Mouse (Mus musculus) T-helper 1 cell (primary cell): ENCODE measurements around the gene Ceacam19.

Experiments used
- in situ Hi-C: fragments of 300-600 bp; cut with MboI, MseI; formaldehyde crosslinking; loops from one replicate; pipeline ENCODE4 v1.15.1; 2025; ENCODE audit warnings: high pct_unique_total_duplicates

The Ceacam19 gene

GRCm38 (mm10) chr7:19887849-19888248 is at the start of gene Ceacam19:
TSS of gene Ceacam19 (minus strand) at chr7:19887965.
- in situ Hi-C loops: no loop called here

- in situ Hi-C loops: loop anchor here (25.0 kb wide), 1 partner anchor 925 kb away; the partner anchor contains the start of genes Foxa3, Irf2bp1 and Sympk
Measured at GRCm38 (mm10) chr7:19937229-19937821, 49.6 kb upstream of the Ceacam19 start.

GRCm38 (mm10) chr7:19935961-19936360 is 48.2 kb upstream of the Ceacam19 start:
- in situ Hi-C loops: loop anchor here (25.0 kb wide), 1 partner anchor 924 kb away; the partner anchor contains the start of genes Foxa3, Irf2bp1 and Sympk

- in situ Hi-C loops: loop anchor here (25.0 kb wide), 1 partner anchor 923 kb away; the partner anchor contains the start of genes Foxa3, Irf2bp1 and Sympk
Measured at GRCm38 (mm10) chr7:19935171-19935751, 47.5 kb upstream of the Ceacam19 start.

GRCm38 (mm10) chr7:19932877-19933809 is 45.4 kb upstream of the Ceacam19 start:
- in situ Hi-C loops: loop anchor here (25.0 kb wide), 1 partner anchor 921 kb away; the partner anchor contains the start of genes Foxa3, Irf2bp1 and Sympk

- in situ Hi-C loops: loop anchor here (25.0 kb wide), 1 partner anchor 920 kb away; the partner anchor contains the start of genes Foxa3, Irf2bp1 and Sympk
Measured at GRCm38 (mm10) chr7:19932133-19932876, 44.5 kb upstream of the Ceacam19 start.

- in situ Hi-C loops: loop anchor here (25.0 kb wide), 1 partner anchor 918 kb away; the partner anchor contains the start of genes Foxa3, Irf2bp1 and Sympk
Measured at GRCm38 (mm10) chr7:19930481-19930880, 42.7 kb upstream of the Ceacam19 start.

GRCm38 (mm10) chr7:19928486-19928885 is 40.7 kb upstream of the Ceacam19 start:
- in situ Hi-C loops: loop anchor here (25.0 kb wide), 1 partner anchor 916 kb away; the partner anchor contains the start of genes Foxa3, Irf2bp1 and Sympk

GRCm38 (mm10) chr7:19926849-19927480 is 39.2 kb upstream of the Ceacam19 start:
- in situ Hi-C loops: loop anchor here (25.0 kb wide), 1 partner anchor 915 kb away; the partner anchor contains the start of genes Foxa3, Irf2bp1 and Sympk

GRCm38 (mm10) chr7:19925376-19925775 is 37.6 kb upstream of the Ceacam19 start:
- in situ Hi-C loops: loop anchor here (25.0 kb wide), 1 partner anchor 913 kb away; the partner anchor contains the start of genes Foxa3, Irf2bp1 and Sympk

GRCm38 (mm10) chr7:19923797-19924196 is 36.0 kb upstream of the Ceacam19 start:
- in situ Hi-C loops: no loop called here

GRCm38 (mm10) chr7:19923354-19923753 is 35.6 kb upstream of the Ceacam19 start:
- in situ Hi-C loops: no loop called here

- in situ Hi-C loops: no loop called here
Measured at GRCm38 (mm10) chr7:19920506-19921261, 32.9 kb upstream of the Ceacam19 start, which contains the start of gene Pvr. TSS of gene Pvr (minus strand) at chr7:19921160.

GRCm38 (mm10) chr7:19920166-19920505 is 32.4 kb upstream of the Ceacam19 start:
- in situ Hi-C loops: no loop called here

- in situ Hi-C loops: loop anchor here (5.0 kb wide), 1 partner anchor 43 kb away; no protein-coding TSS in a partner anchor
Measured at GRCm38 (mm10) chr7:19914558-19914957, 26.8 kb upstream of the Ceacam19 start.

- in situ Hi-C loops: loop anchor here (5.0 kb wide), 1 partner anchor 45 kb away; no protein-coding TSS in a partner anchor
Measured at GRCm38 (mm10) chr7:19911695-19912524, 24.1 kb upstream of the Ceacam19 start.

GRCm38 (mm10) chr7:19911292-19911658 is 23.5 kb upstream of the Ceacam19 start:
- in situ Hi-C loops: loop anchor here (5.0 kb wide), 1 partner anchor 46 kb away; no protein-coding TSS in a partner anchor
